Mouse (Mus musculus) CH12.LX (cell line): Measurements from ENCODE around the gene Emx2. TPM values are rescaled to one million over a fixed set of nuclear protein-coding genes. Genes with fewer than 3 reads are reported as not detected.

Source experiments
- DNase-seq: peaks from one replicate; pipeline ENCODE4 v3.0.0-alpha.2; 2013; ENCODE audit errors: extremely low read depth
- H3K27ac ChIP-seq: 2 replicates; pipeline ENCODE4 v1.5.1; 2012; ENCODE audit warnings: low read depth, mild to moderate bottlenecking, control low read depth, moderate library complexity; ENCODE audit not compliant: insufficient read depth
- H3K27me3 ChIP-seq: replicated peaks from 2 replicates; pipeline ENCODE3; 2012; ENCODE audit warnings: inconsistent platforms
- H3K36me3 ChIP-seq, 2 experiments: replicated peaks in 1 of 2; 2 replicates each; pipeline versions ENCODE3 to v1.6.1; 2012; ENCODE audit warnings: inconsistent platforms in 1 of 2, low read length in 1 of 2, mild to moderate bottlenecking in 1 of 2, mixed read lengths in 1 of 2, moderate library complexity in 1 of 2; ENCODE audit not compliant: control insufficient read depth in 1 of 2, insufficient read depth in 1 of 2
- H3K4me1 ChIP-seq, 2 experiments: 2 replicates each; pipeline ENCODE4 v1.6.1; 2012; ENCODE audit warnings: inconsistent platforms in 1 of 2, moderate library complexity in 1 of 2; ENCODE audit not compliant: insufficient read depth in 2 of 2, control insufficient read depth in 1 of 2
- H3K4me2 ChIP-seq: 2 replicates; pipeline ENCODE4 v1.6.1; 2012; ENCODE audit warnings: low read depth, mild to moderate bottlenecking, control low read depth; ENCODE audit not compliant: poor library complexity, insufficient read depth, severe bottlenecking
- H3K4me3 ChIP-seq, 3 experiments: fragments of 150-350 bp in 1 of 3; sonication (generic) in 1 of 3; replicated peaks in 1 of 3; 2 replicates each; pipeline versions ENCODE3 to v1.5.1; 2011 to 2012; ENCODE audit warnings: low read depth in 2 of 3, low read length in 2 of 3, mild to moderate bottlenecking in 2 of 3, moderate library complexity in 2 of 3, control low read depth in 1 of 3, improper control_type of control experiment in 1 of 3, inconsistent platforms in 1 of 3, mixed read lengths in 1 of 3; ENCODE audit not compliant: poor library complexity in 1 of 3
- H3K79me2 ChIP-seq: replicated peaks from 2 replicates; pipeline ENCODE4 v1.6.1; 2012; ENCODE audit warnings: mild to moderate bottlenecking, moderate library complexity; ENCODE audit not compliant: control insufficient read depth, poor library complexity, insufficient read depth, severe bottlenecking; ENCODE audit errors: extremely low read depth
- H3K9ac ChIP-seq: 2 replicates; pipeline ENCODE4 v1.6.1; 2012; ENCODE audit warnings: low read depth, mild to moderate bottlenecking, control low read depth, moderate library complexity; ENCODE audit not compliant: insufficient read depth
- H3K9me3 ChIP-seq: replicated peaks from 2 replicates; pipeline ENCODE3; 2012; ENCODE audit warnings: low read length, inconsistent platforms, mixed read lengths
- BHLHE40 ChIP-seq: IDR thresholded peaks from 2 replicates; pipeline ENCODE4 v1.6.1; 2011; ENCODE audit warnings: mild to moderate bottlenecking, low read depth, low read length, improper control_type of control experiment
- CHD1 ChIP-seq: IDR thresholded peaks from 2 replicates; pipeline ENCODE4 v1.6.1; 2012; ENCODE audit warnings: low read depth, low read length, improper control_type of control experiment, inconsistent platforms
- CHD2 ChIP-seq: IDR thresholded peaks from 2 replicates; pipeline ENCODE4 v1.6.1; 2011; ENCODE audit warnings: low read length, improper control_type of control experiment
- CTCF ChIP-seq, 2 experiments: IDR thresholded peaks in 1 of 2; conservative IDR thresholded peaks in 1 of 2; 2 replicates each; pipeline ENCODE4 v1.5.1; 2011 to 2012; ENCODE audit warnings: low read depth in 2 of 2, low read length in 2 of 2, improper control_type of control experiment in 1 of 2, inconsistent platforms in 1 of 2, mild to moderate bottlenecking in 1 of 2, moderate library complexity in 1 of 2
- E2F4 ChIP-seq: IDR thresholded peaks from 2 replicates; pipeline ENCODE4 v1.6.1; 2011; ENCODE audit warnings: low read depth, low read length, improper control_type of control experiment; ENCODE audit not compliant: insufficient replicate concordance
- ELF1 ChIP-seq: IDR thresholded peaks from 2 replicates; pipeline ENCODE4 v1.6.1; 2014; ENCODE audit warnings: low read depth, mild to moderate bottlenecking, inconsistent platforms, low read length, improper control_type of control experiment
- EP300 ChIP-seq: IDR thresholded peaks from 2 replicates; pipeline ENCODE4 v1.6.1; 2011; ENCODE audit warnings: low read length, improper control_type of control experiment
- ETS1 ChIP-seq: conservative IDR thresholded peaks from 2 replicates; pipeline ENCODE4 v1.6.1; 2012; ENCODE audit warnings: low read depth, mild to moderate bottlenecking, inconsistent platforms, low read length, improper control_type of control experiment, moderate library complexity
- GABPA ChIP-seq: IDR thresholded peaks from 2 replicates; pipeline ENCODE4 v1.6.1; 2012; ENCODE audit warnings: low read depth, low read length, improper control_type of control experiment, inconsistent platforms; ENCODE audit not compliant: insufficient replicate concordance
- HCFC1 ChIP-seq: IDR thresholded peaks from 2 replicates; pipeline ENCODE4 v1.6.1; 2012; ENCODE audit warnings: low read depth, mild to moderate bottlenecking, inconsistent platforms, low read length, improper control_type of control experiment
- IRF4 ChIP-seq: IDR thresholded peaks from 2 replicates; pipeline ENCODE4 v1.6.1; 2014; ENCODE audit warnings: low read depth, mild to moderate bottlenecking, inconsistent platforms, low read length, improper control_type of control experiment
- JUN ChIP-seq: IDR thresholded peaks from 2 replicates; pipeline ENCODE4 v1.6.1; 2011; ENCODE audit warnings: low read depth, mild to moderate bottlenecking, low read length, improper control_type of control experiment, moderate library complexity; ENCODE audit not compliant: insufficient read depth
- JUND ChIP-seq: conservative IDR thresholded peaks from 2 replicates; pipeline ENCODE4 v1.6.1; 2011; ENCODE audit warnings: low read depth, low read length, improper control_type of control experiment
- KAT2A ChIP-seq: IDR thresholded peaks from 2 replicates; pipeline ENCODE4 v1.6.1; 2012; ENCODE audit warnings: low read length, improper control_type of control experiment, inconsistent platforms; ENCODE audit not compliant: insufficient replicate concordance
- MAFK ChIP-seq: IDR thresholded peaks from 2 replicates; pipeline ENCODE4 v1.6.1; 2011; ENCODE audit warnings: low read length, improper control_type of control experiment; ENCODE audit not compliant: insufficient replicate concordance
- MAX ChIP-seq: IDR thresholded peaks from 2 replicates; pipeline ENCODE4 v1.6.1; 2011; ENCODE audit warnings: low read length, improper control_type of control experiment
- MAZ ChIP-seq: IDR thresholded peaks from 2 replicates; pipeline ENCODE4 v1.6.1; 2012; ENCODE audit warnings: low read depth, mild to moderate bottlenecking, inconsistent platforms, low read length, improper control_type of control experiment, moderate library complexity
- MEF2A ChIP-seq: IDR thresholded peaks from 2 replicates; pipeline ENCODE4 v1.6.1; 2014; ENCODE audit warnings: low read depth, mild to moderate bottlenecking, inconsistent platforms, low read length, improper control_type of control experiment, borderline replicate concordance
- MXI1 ChIP-seq: IDR thresholded peaks from 2 replicates; pipeline ENCODE4 v1.6.1; 2011; ENCODE audit warnings: mild to moderate bottlenecking, low read depth, low read length, improper control_type of control experiment
- MYC ChIP-seq: IDR thresholded peaks from 2 replicates; pipeline ENCODE4 v1.6.1; 2011; ENCODE audit warnings: low read depth, mild to moderate bottlenecking, improper control_type of control experiment, low read length
- NELFE ChIP-seq: IDR thresholded peaks from 2 replicates; pipeline ENCODE4 v1.6.1; 2011; ENCODE audit warnings: low read depth, low read length, improper control_type of control experiment
- NRF1 ChIP-seq: IDR thresholded peaks from 2 replicates; pipeline ENCODE4 v1.6.1; 2014; ENCODE audit warnings: low read depth, mild to moderate bottlenecking, inconsistent platforms, low read length, improper control_type of control experiment, moderate library complexity
- PAX5 ChIP-seq: IDR thresholded peaks from 2 replicates; pipeline ENCODE4 v1.6.1; 2012; ENCODE audit warnings: low read length, inconsistent platforms, mixed read lengths
- POLR2A ChIP-seq: IDR thresholded peaks from 2 replicates; pipeline ENCODE4 v1.6.1; 2011; ENCODE audit warnings: low read depth, mild to moderate bottlenecking, improper control_type of control experiment, low read length
- POLR2AphosphoS2 ChIP-seq: IDR thresholded peaks from 2 replicates; pipeline ENCODE4 v1.6.1; 2011; ENCODE audit warnings: low read depth, low read length, improper control_type of control experiment
- RAD21 ChIP-seq: IDR thresholded peaks from 2 replicates; pipeline ENCODE4 v1.6.1; 2011; ENCODE audit warnings: low read depth, mild to moderate bottlenecking, low read length, improper control_type of control experiment, moderate library complexity
- RCOR1 ChIP-seq: conservative IDR thresholded peaks from 2 replicates; pipeline ENCODE4 v1.6.1; 2012; ENCODE audit warnings: low read depth, mild to moderate bottlenecking, inconsistent platforms, low read length, improper control_type of control experiment
- SIN3A ChIP-seq: IDR thresholded peaks from 2 replicates; pipeline ENCODE4 v1.6.1; 2012; ENCODE audit warnings: low read length, improper control_type of control experiment, inconsistent platforms
- SMC3 ChIP-seq: IDR thresholded peaks from 2 replicates; pipeline ENCODE4 v1.6.1; 2011; ENCODE audit warnings: low read depth, low read length, improper control_type of control experiment
- TBP ChIP-seq: conservative IDR thresholded peaks from 2 replicates; pipeline ENCODE4 v1.6.1; 2011; ENCODE audit warnings: low read depth, low read length, improper control_type of control experiment
- TCF12 ChIP-seq: IDR thresholded peaks from 2 replicates; pipeline ENCODE4 v1.6.1; 2014; ENCODE audit warnings: low read depth, mild to moderate bottlenecking, inconsistent platforms, low read length, improper control_type of control experiment
- UBTF ChIP-seq: IDR thresholded peaks from 2 replicates; pipeline ENCODE4 v1.6.1; 2012; ENCODE audit warnings: low read depth, mild to moderate bottlenecking, inconsistent platforms, low read length, improper control_type of control experiment, moderate library complexity
- USF1 ChIP-seq: IDR thresholded peaks from 2 replicates; pipeline ENCODE4 v1.6.1; 2014; ENCODE audit warnings: low read depth, mild to moderate bottlenecking, inconsistent platforms, low read length, improper control_type of control experiment
- USF2 ChIP-seq: conservative IDR thresholded peaks from 2 replicates; pipeline ENCODE4 v1.6.1; 2011; ENCODE audit warnings: low read depth, low read length, improper control_type of control experiment
- ZC3H11A ChIP-seq: IDR thresholded peaks from 2 replicates; pipeline ENCODE4 v1.6.1; 2012; ENCODE audit warnings: low read depth, mild to moderate bottlenecking, inconsistent platforms, low read length, improper control_type of control experiment
- ZKSCAN1 ChIP-seq: IDR thresholded peaks from 2 replicates; pipeline ENCODE4 v1.6.1; 2012; ENCODE audit warnings: low read depth, inconsistent platforms, low read length, improper control_type of control experiment, borderline replicate concordance
- ZMIZ1 ChIP-seq: IDR thresholded peaks from 2 replicates; pipeline ENCODE4 v1.6.1; 2012; ENCODE audit warnings: low read depth, mild to moderate bottlenecking, inconsistent platforms, low read length, improper control_type of control experiment
- ZNF384 ChIP-seq: IDR thresholded peaks from 2 replicates; pipeline ENCODE4 v1.6.1; 2012; ENCODE audit warnings: low read depth, low read length, improper control_type of control experiment, inconsistent platforms
- dilution Hi-C: fragments of 300-500 bp; cut with MboI; formaldehyde crosslinking; loops from 2 replicates; pipeline ENCODE4 v1.14.3; 2020; ENCODE audit warnings: low sequenced_read_pairs; ENCODE audit not compliant: extremely low pct_unique_long_range_greater_than_20kb, extremely low pct_ligation_motif_present
- in situ Hi-C: fragments of 300-500 bp; cut with MboI; formaldehyde crosslinking; loops from 3 replicates; pipeline ENCODE4 v1.14.3; 2019; ENCODE audit warnings: low sequenced_read_pairs, low pct_ligation_motif_present, low pct_unique_long_range_greater_than_20kb, mixed read lengths
- polyA plus RNA-seq: library from polyadenylated mRNA; unstranded; fragments of >175 nt; gene quantifications from 2 replicates; pipeline ENCODE4 v1.2.1, GENCODE M21; 2012; ENCODE audit warnings: low read depth; ENCODE audit not compliant: insufficient read length
- total RNA-seq, 2 experiments: library from RNA; depleted of rRNA; stranded (reverse); fragments of 300-350 nt in 1 of 2; fragments of >200 nt in 1 of 2; gene quantifications; 2 replicates each; pipeline ENCODE4 v1.2.3; 2012 to 2014

The Emx2 gene
- total and polyA plus RNA-seq, 3 experiments, result not detected

DNA sequence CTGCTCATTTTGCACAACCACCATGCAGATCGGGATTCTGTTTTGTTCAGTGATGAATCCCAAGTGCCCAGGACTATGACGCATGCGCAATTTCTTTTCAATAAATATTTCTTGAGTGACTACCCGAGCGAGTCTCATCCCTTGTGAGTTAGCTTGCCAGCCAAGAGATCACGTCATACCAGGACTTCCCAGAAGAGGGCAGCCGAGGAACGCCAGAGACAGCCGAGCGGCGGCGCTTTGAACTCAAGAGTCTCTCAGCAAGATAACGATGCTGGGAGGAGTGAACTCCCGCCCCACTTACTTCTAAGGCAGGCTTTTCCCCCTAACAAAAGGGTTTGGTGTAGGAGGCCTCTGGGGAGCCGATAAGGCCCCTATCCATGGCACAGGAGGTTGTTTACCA lies 40.1 kb upstream of the Emx2 start:
- in situ Hi-C loops (loop anchor here (25.0 kb wide), 1 partner anchor 719 kb away; no protein-coding TSS in a partner anchor), dilution Hi-C loops (no loop called here)
- H3K27me3 ChIP-seq, result no peaks in the 10 kb centered on the region
- H3K79me2 ChIP-seq, result no peaks in the 10 kb centered on the region
- DNase-seq, result peak; percentile 85
- H3K4me1 ChIP-seq, result peaks cover 0 to 8% of the 10 kb centered on the region in 2 experiments; a peak in 2 of 4 replicates
- peak overlapping the region; percentile 46 for H3K4me2 ChIP-seq
- H3K36me3 ChIP-seq, result no peaks in the 10 kb centered on the region
- H3K4me3 ChIP-seq, result no peak overlapping the region
- no peak overlapping the region for H3K27ac ChIP-seq
- TF ChIP-seq MEF2A, result no peak
- no peak for TF ChIP-seq SIN3A
- no peak for TF ChIP-seq POLR2A
- TF ChIP-seq MAZ, result no peak
- TF ChIP-seq GABPA, result no peak
- no peak for TF ChIP-seq UBTF
- no peak for TF ChIP-seq EP300
- TF ChIP-seq MXI1, result no peak
- 0 out of 2 replicates have a peak, but pooled peaks have one; percentile 34 for TF ChIP-seq ZC3H11A
- no peak for TF ChIP-seq KAT2A
- TF ChIP-seq MAFK, result no peak
- no peak for TF ChIP-seq USF2
- TF ChIP-seq ZKSCAN1, result no peak
- TF ChIP-seq JUN, result no peak
- TF ChIP-seq PAX5, result no peak
- no peak for TF ChIP-seq NELFE
- TF ChIP-seq JUND, result no peak
- TF ChIP-seq BHLHE40, result no peak
- no peak for TF ChIP-seq CHD2
- TF ChIP-seq SMC3, result peak; percentile 69
- TF ChIP-seq ZMIZ1, result no peak
- no peak for TF ChIP-seq E2F4
- no peak for TF ChIP-seq HCFC1
- peak; percentile 90 for TF ChIP-seq RAD21
- TF ChIP-seq TCF12, result no peak
- peak; percentile 21 to 84; a peak in 3 of 4 replicates for TF ChIP-seq CTCF (conservative IDR thresholded peaks at IDR 0.05 in 1 of 2, IDR thresholded peaks at IDR 0.05 in 1 of 2; ENCODE audit: low read depth in 2 of 2, low read length in 2 of 2)
- no peak for TF ChIP-seq TBP
- no peak for TF ChIP-seq MAX
- TF ChIP-seq ELF1, result no peak
- TF ChIP-seq ETS1, result no peak
- no peak for TF ChIP-seq NRF1
- TF ChIP-seq RCOR1, result no peak
- TF ChIP-seq MYC, result no peak
- no peak for TF ChIP-seq CHD1
- TF ChIP-seq IRF4, result peak; percentile 38; the same call in 1 of the 2 replicates
- no peak for TF ChIP-seq ZNF384
- TF ChIP-seq POLR2AphosphoS2, result no peak
- no peak for TF ChIP-seq USF1
- TF ChIP-seq, all 38 proteins: peak for 5
- Histone ChIP-seq H3K9me3 (no peaks in the 10 kb centered on the region), H3K9ac (no peak overlapping the region)
